Mouse (Mus musculus): ENCODE results near the gene Sf3a1.
"Not testable (repeated sequence)": the region's sequence is repeated elsewhere in the genome, so short reads cannot be mapped to it uniquely, and the experiment has no call there.

Gene Sf3a1

GRCm38 (mm10) chr11:4159808-4160708 is at the start of gene Sf3a1, which contains the start of gene Ccdc157:
Sf3a1 (plus strand) TSS chr11:4160350.
Ccdc157 (minus strand) TSS chr11:4160293.
- DNase-seq, result peak; percentile 93 to 96

DNA sequence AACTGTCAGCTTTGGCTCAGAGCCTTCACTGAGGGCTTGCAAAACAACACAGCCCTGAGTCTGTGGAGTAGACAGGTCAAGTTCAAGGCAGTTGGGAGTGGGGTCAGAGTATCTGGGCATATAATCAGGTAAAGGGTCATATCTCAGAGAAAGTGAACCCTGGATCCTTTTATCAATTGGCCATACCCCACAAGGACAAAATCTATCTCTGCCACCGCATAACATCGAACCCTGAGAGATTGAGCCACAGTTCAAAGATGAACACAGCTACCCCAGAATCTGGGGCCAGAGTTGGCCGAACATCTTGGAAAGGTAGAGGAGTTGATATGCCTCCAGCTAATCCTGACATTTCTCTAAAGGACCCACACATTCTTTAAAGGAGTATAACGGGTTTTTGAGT is 48.1 kb upstream of the Sf3a1 start:
- DNase-seq, result no peak

DNA sequence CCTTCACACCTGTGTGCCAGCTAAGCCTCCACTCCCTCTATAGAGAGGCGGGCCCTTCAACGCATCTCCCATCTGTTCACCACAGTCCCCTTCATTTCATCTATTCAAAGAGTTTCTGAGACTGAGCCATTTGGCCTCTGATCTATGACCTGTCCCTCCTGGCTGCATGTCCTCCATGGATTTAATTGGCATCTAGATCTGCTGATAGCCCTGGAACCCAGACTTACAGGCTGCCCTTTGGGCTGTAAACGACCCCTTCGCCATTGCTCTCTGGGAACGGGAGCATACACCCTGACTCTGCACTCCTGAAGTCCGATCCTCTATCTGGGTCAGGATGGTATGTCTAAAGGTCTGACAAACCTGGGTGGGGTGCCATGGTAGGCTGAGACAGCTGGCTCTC is 47.3 kb upstream of the Sf3a1 start:
- DNase-seq, result no peak

GRCm38 (mm10) chr11:4113496-4113895 is 46.7 kb upstream of the Sf3a1 start:
- DNase-seq, result no peak

DNA sequence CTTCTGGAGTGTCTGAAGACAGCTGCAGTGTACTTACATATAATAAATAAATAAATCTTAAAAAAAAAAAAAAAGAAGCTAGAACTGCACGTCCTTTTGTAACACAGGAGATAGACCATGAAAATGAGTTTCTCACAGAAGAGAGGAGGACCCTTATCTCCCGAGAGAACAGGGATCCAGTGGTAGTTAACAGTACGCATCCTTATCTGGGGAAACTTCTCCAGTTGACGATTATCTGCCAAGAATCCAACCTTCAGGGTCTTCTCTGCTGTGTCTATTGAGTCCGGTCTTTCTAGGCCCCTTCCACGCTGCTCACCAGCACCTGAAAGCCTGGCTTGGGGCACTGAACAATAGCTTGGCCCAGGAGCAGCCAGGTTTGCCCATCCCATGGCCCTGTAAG is 46.2 kb upstream of the Sf3a1 start:
- DNase-seq, result no peak

- DNase-seq, result not testable (repeated sequence)
Measured at GRCm38 (mm10) chr11:4114541-4114940, 45.6 kb upstream of the Sf3a1 start.

- DNase-seq, result no peak
Measured at GRCm38 (mm10) chr11:4115407-4115806, 44.7 kb upstream of the Sf3a1 start.

DNA sequence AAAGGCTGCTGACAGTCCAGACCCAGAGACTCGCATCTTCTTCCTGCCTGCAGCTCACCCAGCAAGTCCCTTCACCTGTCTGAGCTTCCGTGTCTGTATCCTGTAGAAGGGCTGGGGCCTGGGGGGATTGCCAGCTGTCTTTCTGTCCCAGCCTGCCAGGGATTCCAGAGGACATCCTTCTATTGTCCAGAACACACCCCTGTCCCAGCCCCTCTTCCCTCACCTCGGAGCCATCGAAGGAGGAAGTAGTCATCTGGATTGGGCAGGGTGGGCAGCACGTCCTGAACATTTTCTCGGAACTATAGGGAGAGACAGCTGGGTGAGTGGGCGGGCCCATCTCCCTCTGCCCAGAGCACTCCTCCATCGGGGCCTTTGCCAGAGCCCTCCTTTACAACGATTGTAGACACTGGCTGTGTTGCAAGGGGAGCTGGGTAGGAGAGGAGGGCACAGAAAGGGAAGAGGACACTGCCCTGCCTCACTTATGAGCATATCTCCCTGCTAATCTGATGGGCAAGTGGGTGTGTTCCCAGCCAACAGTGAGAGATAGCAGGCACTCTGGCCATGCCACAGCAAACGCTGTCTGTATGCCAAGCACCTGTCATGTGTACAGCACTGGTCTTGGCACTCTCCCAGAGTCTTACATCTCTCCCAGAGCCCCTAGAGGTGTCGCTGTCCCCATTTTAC is 43.5 kb upstream of the Sf3a1 start:
- DNase-seq, result peak in 1 of 2 experiments; percentile 26

DNA sequence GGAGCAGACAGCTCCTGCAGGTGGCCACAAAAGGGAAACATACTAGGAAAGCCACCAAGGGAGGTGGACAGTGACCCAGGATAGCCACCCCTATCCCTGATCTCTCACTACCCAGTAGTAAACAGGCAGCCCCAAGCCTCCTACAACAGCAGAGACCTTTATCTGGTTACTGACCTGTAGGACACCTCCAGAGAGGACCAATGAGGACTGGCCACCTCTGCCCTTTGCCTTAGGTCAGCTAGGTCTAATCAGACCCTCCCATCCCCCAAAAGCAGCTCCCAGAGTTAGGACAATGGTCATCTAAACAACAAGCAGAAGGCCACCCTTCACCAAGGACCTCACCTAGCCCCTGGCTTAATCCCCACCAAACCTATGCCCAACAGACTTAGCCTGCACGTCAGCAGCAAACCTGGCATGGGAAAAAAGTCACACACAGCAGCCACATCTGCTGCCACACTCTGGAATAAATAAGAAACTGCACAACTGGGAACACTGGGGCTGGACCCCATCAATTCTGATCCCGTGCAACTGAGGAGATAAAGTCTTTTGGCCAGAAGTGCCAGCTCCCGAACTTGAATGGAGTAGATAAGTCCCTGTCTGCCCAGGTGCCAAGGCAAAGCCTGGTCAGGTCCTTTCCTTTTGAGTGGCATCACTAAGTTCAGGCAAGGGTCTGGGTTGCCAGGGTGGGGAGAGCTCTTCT is 42.6 kb upstream of the Sf3a1 start:
- no peak for DNase-seq

- DNase-seq, result peak; percentile 77 to 85
Measured at GRCm38 (mm10) chr11:4118081-4118921, 41.8 kb upstream of the Sf3a1 start.

- DNase-seq, result no peak
Measured at GRCm38 (mm10) chr11:4119635-4120034, 40.5 kb upstream of the Sf3a1 start.

DNA sequence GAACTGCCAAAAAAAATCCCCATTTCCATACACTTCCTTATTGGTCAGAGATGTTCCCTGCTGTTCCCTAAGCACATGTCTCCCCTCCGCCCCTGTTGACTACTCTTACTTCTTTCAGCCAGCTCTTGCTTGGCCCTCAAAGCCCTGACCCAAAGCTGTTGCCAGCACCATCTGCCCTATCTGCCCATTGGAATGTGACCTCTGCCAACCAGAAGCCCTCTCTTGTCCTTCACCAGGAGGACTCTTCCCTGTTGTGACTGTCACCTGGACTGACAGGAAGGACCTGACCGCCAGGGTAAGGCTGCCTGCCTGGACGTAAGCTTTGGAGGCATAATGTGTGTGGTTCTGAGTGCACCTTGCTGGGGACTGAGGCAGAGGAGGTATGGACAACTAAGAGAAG is 38.5 kb upstream of the Sf3a1 start:
- DNase-seq, result no peak

DNA sequence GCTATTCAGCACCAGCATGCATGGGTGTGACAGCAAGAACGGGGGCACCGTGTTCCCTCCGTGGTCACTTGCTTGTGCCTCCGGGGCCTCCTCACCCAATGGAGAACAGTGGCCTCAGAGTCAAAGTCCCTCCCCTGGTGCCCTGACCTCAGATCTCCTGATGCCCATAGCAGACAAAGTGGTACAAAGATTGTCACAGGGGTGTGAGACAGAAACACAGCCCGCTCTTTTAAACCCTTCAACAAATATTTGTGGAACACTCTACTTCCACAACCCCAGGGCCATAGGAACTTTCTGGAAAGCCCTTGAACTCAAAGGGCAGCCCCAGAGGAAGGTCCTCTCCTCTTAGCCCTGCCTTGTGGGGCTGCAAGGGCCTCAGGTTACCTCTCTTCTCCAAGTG is 37.9 kb upstream of the Sf3a1 start:
- DNase-seq, result no peak

- no peak for DNase-seq
Measured at GRCm38 (mm10) chr11:4122742-4123579, 37.2 kb upstream of the Sf3a1 start, which contains the start of gene Sec14l2. Sec14l2 (minus strand) TSS chr11:4123415.

- no peak for DNase-seq
Measured at GRCm38 (mm10) chr11:4123922-4124321, 36.2 kb upstream of the Sf3a1 start.

DNA sequence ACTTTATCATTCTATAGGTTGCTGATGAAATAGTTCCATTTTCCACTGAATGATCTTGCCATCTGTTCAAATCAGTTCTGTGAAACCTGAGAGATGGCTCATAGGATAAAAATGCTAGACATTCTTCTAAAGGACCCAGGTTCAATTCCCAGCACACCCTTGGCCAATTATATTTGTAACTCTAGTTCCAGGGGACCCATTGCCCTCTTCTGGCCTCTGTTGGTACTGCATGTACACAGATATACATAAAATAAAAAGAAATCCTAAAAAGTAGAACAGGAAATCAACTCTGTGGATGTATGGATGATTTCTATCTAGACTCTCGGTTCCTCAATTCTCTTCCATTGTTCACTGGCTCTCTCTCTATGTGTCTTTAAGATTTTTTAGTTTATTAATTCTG is 33.1 kb upstream of the Sf3a1 start:
- DNase-seq, result no peak

- DNase-seq, result not testable (repeated sequence)
Measured at GRCm38 (mm10) chr11:4128461-4128860, 31.7 kb upstream of the Sf3a1 start.

- peak in 1 of 2 experiments; percentile 31 for DNase-seq
Measured at GRCm38 (mm10) chr11:4133450-4133849, 26.7 kb upstream of the Sf3a1 start.

GRCm38 (mm10) chr11:4134400-4134799 is 25.8 kb upstream of the Sf3a1 start:
- DNase-seq, result no peak

- DNase-seq, result peak; percentile 90 to 98
Measured at GRCm38 (mm10) chr11:4134986-4135935, 24.9 kb upstream of the Sf3a1 start, which contains the start of gene Rnf215. Rnf215 (plus strand) TSS chr11:4135202.

Data from cerebellum, adult 18-20 months (tissue).